Mouse (Mus musculus) regulatory T cell (primary cell): ENCODE measurements around the gene Kptn.

Source experiments
- in situ Hi-C: fragments of 300-600 bp; cut with MboI, MseI; formaldehyde crosslinking; loops from one replicate; pipeline ENCODE4 v1.15.1; 2025; ENCODE audit warnings: high pct_unique_total_duplicates

Gene Kptn

DNA sequence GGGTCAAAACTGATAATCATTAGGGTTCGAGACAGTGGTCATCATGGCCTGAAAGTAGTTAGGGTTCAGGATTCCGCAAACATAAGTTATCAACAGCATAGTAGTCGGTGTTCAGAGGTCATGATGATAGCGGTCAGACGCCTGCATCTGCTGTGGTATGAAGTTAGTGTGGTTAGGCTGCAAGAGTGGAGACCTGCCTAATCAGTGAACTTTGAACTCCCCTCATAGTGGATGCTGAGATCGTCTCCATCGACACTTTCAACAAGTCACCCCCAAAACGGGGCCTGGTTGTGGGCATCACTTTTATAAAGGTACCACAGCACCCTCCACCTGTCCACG is 536 bp downstream of the Kptn start:
- in situ Hi-C loops, result no loop called here

DNA sequence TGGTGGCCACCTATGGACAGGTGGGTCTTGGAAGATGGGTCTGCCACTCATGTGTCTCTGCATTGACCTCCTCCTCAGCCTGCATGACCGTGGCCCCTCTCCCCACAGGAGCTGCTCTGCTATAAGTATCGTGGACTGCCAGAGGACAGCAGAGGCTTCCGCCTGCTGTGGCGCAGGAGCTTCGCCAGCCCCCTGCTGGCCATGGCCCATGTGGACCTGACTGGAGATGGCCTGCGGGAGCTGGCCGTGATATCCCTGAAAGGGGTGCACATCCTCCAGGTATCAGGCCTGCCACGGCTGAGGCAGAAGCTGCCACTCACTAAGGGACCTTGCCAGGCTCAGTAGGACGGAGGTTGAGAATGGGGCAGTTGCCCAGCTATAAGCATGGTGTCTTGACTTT is 6.1 kb downstream of the Kptn start:
- in situ Hi-C loops, result no loop called here

- in situ Hi-C loops, result no loop called here
Observed at GRCm38 (mm10) chr7:16128344-16128743, 8.6 kb downstream of the Kptn start.

DNA sequence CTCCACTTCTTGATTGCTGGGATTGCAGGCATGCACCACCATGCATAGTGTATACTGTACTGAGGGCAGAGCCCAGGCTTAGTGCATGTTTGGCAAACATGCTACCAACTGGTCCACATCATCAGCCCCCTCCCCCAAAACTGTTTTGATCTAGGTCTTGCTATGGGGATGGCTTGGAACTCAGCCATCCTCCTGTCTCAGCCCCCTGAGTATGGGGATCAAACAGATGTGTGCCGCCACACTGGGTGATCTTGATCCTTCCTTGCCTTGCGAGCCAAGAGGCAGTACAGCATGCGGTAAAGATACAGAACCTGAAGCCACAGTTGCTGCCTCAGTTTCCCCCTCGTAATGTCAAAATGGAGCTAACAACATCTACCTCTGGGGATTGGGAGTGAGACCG is 9.2 kb downstream of the Kptn start:
- in situ Hi-C loops, result no loop called here

DNA sequence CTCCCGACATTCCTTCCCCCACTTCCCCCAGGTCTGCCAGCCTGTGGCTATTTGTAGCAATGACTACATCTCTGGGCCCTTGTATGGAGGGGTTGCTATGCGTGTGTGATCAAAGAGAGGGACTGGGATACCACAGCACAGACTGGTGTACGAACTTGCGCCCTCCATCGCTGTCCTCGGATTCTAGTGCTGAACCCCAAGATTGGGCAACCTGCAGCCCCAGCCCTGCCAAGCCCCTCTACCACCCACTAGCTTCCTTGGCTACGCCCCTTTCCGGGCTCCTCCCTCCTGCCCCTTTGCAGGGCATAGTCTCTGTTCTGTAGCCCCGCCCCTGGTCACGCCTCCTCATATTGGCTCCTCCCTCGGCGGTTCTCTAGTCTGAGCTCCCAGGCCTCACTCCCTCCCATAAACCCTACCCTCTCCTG is 9.7 kb downstream of the Kptn start, which contains the start of gene Slc8a2:
Slc8a2 (plus strand) TSS at position 406 of the 425 bp plus-strand sequence.
- in situ Hi-C loops, result no loop called here

GRCm38 (mm10) chr7:16129846-16130691 is 10.4 kb downstream of the Kptn start:
- in situ Hi-C loops, result no loop called here

GRCm38 (mm10) chr7:16130956-16131634 is 11.4 kb downstream of the Kptn start:
- in situ Hi-C loops, result no loop called here

DNA sequence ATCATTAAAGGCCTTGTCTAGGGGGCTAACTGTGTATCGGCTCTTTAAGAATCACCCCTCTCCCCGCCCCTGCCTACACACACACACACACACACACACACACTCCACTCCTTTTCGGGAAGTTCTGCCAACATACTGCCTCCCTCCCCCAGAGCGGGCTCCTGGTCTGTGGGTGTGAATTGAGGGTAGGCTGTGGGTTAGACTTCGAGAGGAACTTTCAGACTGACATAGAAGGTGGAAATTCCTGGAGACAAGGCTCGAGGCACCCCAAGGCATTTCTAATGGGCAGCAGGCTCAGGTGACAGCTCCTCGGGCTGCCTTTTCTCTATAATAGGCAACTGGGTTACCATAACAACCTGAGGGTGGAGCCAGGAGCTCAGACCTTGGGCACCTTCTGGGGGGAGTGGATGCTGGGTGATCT is 12.5 kb downstream of the Kptn start:
- in situ Hi-C loops, result no loop called here

DNA sequence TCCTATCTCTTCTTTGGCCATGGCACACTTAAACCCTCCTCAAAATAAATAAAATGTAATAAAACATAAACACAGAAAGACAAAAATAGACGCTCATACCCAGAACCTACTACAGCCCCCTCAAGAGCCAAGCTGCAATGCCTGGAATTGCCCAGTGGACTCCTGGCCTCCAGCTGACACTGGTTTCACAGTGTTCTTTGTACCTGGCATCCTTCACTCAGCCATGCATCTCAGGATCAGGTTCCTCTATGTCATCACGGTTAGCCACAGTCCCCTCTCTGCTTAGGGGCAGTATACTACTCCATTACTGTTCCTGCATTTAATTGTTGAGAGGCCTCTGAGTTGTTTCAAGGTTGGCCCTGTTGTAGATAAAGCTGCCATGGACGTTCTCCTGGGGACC is 13.2 kb downstream of the Kptn start:
- in situ Hi-C loops, result no loop called here

DNA sequence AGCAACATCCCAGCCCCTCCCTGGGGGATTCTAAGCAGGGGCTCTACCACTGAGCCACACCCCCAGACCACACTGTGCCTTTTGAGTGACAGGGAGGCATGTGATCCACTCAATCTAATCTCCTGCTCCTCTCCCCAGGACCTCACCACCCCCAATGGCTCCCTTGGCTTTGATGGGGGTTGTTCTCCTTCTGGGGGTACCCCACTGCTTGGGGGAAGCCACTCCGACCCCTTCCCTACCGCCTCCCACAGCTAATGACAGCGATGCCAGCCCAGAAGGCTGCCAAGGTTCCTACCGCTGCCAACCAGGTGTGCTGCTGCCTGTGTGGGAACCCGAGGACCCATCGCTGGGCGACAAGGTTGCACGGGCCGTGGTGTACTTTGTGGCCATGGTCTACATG is 14.0 kb downstream of the Kptn start:
- in situ Hi-C loops, result no loop called here

- in situ Hi-C loops, result no loop called here
Observed at GRCm38 (mm10) chr7:16134951-16135392, 15.3 kb downstream of the Kptn start.

DNA sequence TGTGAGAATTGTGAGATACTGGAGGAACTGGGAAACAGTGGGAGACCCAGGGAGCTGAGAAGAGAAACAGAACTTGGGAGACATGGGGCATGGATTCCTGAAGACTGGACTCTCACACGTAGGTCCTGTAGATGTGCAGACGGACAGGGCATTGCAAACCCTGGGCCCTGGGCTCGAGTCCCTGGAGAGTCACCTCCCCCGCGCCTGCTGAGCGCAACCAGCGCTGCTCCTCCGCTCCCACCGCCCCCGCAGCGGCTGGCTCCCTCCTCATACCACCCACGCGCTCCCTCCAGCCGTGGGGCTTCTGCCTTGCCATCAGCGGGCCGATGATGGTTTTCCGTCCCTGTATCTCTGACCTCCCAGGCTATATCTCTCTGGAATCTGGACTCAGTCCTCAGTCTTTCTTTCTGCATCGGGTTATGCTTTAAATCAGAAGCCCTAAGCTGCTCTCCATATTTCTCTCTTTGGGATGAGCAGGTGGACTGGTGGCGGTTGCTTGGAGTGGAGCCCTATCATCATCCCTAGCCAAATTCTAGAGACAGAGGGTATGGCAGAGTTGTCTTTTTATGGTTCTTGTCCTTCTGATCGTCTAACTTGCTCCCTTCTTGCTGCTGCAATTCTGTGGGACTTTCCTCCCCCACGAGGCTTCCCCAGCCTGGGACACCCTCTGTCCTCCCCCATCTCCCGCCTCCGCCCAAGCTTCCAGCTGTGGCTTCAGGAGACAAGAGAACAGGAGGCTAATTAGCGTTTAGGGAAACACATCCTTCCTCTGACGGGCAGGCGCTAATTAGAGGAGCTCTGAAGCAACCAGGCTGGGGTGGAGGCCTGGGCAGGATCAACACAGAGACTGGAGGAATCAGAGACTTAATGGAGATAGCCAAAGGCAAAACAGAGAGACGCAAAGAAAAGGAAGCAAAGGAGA is 27.1 kb downstream of the Kptn start:
- in situ Hi-C loops, result no loop called here

DNA sequence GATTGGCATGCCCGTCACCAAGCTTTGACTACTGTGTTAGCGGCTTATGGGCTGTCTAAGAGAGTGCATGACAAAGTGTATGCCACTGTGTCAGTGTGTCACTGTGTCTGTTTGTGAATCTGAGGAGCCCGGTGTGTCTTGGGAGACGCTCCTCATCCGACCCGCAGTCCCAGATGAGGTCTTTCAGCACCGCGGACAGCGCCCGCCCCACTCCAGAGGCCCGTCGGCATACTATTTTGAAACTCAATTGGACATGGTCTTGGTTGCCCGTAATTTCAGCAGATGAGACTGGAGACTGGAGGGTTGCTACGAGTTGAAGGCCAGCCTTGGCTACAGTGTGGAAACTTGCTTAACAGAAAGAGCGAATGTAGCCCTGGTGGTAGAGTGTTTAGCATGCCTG is 27.9 kb downstream of the Kptn start:
- in situ Hi-C loops, result no loop called here

DNA sequence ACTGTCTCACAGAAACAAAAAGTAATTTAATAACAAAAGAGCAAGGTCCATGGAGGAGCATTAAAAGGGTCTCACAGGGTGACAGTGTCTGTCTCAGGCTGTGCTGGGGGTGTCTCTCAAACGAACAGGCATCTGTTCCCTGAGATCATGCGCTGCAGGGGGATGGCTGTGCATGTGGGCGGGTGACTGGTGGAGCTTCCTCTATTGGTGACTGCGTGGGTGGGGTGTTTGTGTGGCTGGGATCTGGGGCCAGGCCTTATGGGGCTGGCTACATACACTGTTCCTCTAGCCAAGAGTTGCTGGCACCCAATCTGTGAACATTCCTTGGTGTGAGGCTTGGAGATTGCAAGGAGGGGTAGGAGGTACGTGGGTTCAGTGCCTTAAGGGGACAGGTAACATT is 29.5 kb downstream of the Kptn start:
- in situ Hi-C loops, result no loop called here

- in situ Hi-C loops, result no loop called here
Observed at GRCm38 (mm10) chr7:16150191-16151145, 30.8 kb downstream of the Kptn start.

- in situ Hi-C loops, result no loop called here
Observed at GRCm38 (mm10) chr7:16153522-16153921, 33.8 kb downstream of the Kptn start.

GRCm38 (mm10) chr7:16155132-16155872 is 35.6 kb downstream of the Kptn start:
- in situ Hi-C loops, result no loop called here

DNA sequence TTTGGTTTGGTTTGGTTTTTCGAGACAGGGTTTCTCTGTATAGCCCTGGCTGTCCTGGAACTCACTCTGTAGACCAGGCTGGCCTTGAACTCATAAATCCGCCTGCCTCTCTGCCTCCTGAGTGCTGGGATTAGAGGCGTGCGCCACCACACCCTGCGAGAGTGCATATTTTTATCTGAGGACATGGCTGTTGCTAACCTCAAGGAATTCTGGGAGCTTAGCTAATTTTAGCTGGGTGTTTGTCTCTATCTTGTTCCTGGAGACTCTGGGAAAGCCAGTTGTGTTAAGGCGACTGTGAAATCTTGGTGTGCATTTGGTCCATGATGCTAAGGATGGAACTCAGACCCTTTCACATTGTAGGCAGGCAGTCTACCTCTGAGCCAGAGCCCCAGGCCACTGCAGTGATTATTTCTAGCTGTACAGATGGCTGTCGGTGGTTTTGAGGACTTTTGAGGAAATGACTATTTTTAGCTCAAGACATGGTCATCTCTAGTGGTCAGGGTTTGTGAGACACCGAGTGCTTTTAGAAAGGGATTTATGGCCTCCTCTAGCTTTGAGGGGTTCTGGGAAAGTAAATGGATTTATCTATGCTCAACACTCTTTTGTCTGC is 36.5 kb downstream of the Kptn start:
- in situ Hi-C loops, result no loop called here

GRCm38 (mm10) chr7:16158735-16159134 is 39.0 kb downstream of the Kptn start:
- in situ Hi-C loops, result no loop called here

GRCm38 (mm10) chr7:16160702-16161101 is 41.0 kb downstream of the Kptn start:
- in situ Hi-C loops, result no loop called here
